Mouse (Mus musculus): Measurements from ENCODE around the gene Olfr1087. TPM values are rescaled to one million over a fixed set of nuclear protein-coding genes. Genes with fewer than 3 reads are reported as not detected.

The Olfr1087 gene
- polyA plus RNA-seq (2014; fragmentation: Illumina TruSeq; extraction: RNeasy Lipid Tissue Mini Kit (QIAGEN cat#74804)): not detected

GRCm38 (mm10) chr2:86698295-86698694 lies at the start of gene Olfr1087:
TSS of gene Olfr1087 (minus strand) at chr2:86698395.

GRCm38 (mm10) chr2:86733601-86734000 lies 35.4 kb upstream of the Olfr1087 start, which contains the start of gene Olfr1089:
TSS of gene Olfr1089 (minus strand) at chr2:86733701.

GRCm38 (mm10) chr2:86679992-86680391 lies 18.2 kb downstream of the Olfr1087 start, which contains the start of gene Olfr1086:
TSS of gene Olfr1086 (minus strand) at chr2:86680092.

GRCm38 (mm10) chr2:86661919-86662318 lies 36.3 kb downstream of the Olfr1087 start, which contains the start of gene Olfr1085:
TSS of gene Olfr1085 (minus strand) at chr2:86662019.

GRCm38 (mm10) chr2:86639625-86640024 lies 58.6 kb downstream of the Olfr1087 start, which contains the start of gene Olfr1084:
TSS of gene Olfr1084 (minus strand) at chr2:86639725.

Other genes starting within 250 kb of the Olfr1087 start
- gene Olfr1065, start 247.8 kb downstream of the Olfr1087 start, polyA plus RNA-seq (2014; fragmentation: Illumina TruSeq; extraction: RNeasy Lipid Tissue Mini Kit (QIAGEN cat#74804)): not detected
- not detected for gene Olfr1066, start 242.1 kb downstream of the Olfr1087 start, polyA plus RNA-seq (2014; fragmentation: Illumina TruSeq; extraction: RNeasy Lipid Tissue Mini Kit (QIAGEN cat#74804))
- not detected for gene Olfr228, start 211.0 kb downstream of the Olfr1087 start, polyA plus RNA-seq (2014; fragmentation: Illumina TruSeq; extraction: RNeasy Lipid Tissue Mini Kit (QIAGEN cat#74804))
- not detected for gene Olfr1076, start 189.9 kb downstream of the Olfr1087 start, polyA plus RNA-seq (2014; fragmentation: Illumina TruSeq; extraction: RNeasy Lipid Tissue Mini Kit (QIAGEN cat#74804))
- not detected for gene Olfr1079, start 155.9 kb downstream of the Olfr1087 start, polyA plus RNA-seq (2014; fragmentation: Illumina TruSeq; extraction: RNeasy Lipid Tissue Mini Kit (QIAGEN cat#74804))
- gene Olfr1080, start 140.2 kb downstream of the Olfr1087 start, polyA plus RNA-seq (2014; fragmentation: Illumina TruSeq; extraction: RNeasy Lipid Tissue Mini Kit (QIAGEN cat#74804)): not detected
- not detected for gene Olfr1082, start 99.4 kb downstream of the Olfr1087 start, polyA plus RNA-seq (2014; fragmentation: Illumina TruSeq; extraction: RNeasy Lipid Tissue Mini Kit (QIAGEN cat#74804))
- gene Olfr1084, start 58.7 kb downstream of the Olfr1087 start, polyA plus RNA-seq (2014; fragmentation: Illumina TruSeq; extraction: RNeasy Lipid Tissue Mini Kit (QIAGEN cat#74804)): not detected
- gene Olfr1085, start 36.4 kb downstream of the Olfr1087 start, polyA plus RNA-seq (2014; fragmentation: Illumina TruSeq; extraction: RNeasy Lipid Tissue Mini Kit (QIAGEN cat#74804)): not detected
- gene Olfr1086, start 18.3 kb downstream of the Olfr1087 start, polyA plus RNA-seq (2014; fragmentation: Illumina TruSeq; extraction: RNeasy Lipid Tissue Mini Kit (QIAGEN cat#74804)): not detected
- gene Olfr1089, start 35.3 kb upstream of the Olfr1087 start, polyA plus RNA-seq (2014; fragmentation: Illumina TruSeq; extraction: RNeasy Lipid Tissue Mini Kit (QIAGEN cat#74804)): not detected
- gene Olfr1090, start 60.6 kb upstream of the Olfr1087 start, polyA plus RNA-seq (2014; fragmentation: Illumina TruSeq; extraction: RNeasy Lipid Tissue Mini Kit (QIAGEN cat#74804)): not detected
- not detected for gene Olfr1093, start 84.1 kb upstream of the Olfr1087 start, polyA plus RNA-seq (2014; fragmentation: Illumina TruSeq; extraction: RNeasy Lipid Tissue Mini Kit (QIAGEN cat#74804))
- not detected for gene Olfr141, start 111.6 kb upstream of the Olfr1087 start, polyA plus RNA-seq (2014; fragmentation: Illumina TruSeq; extraction: RNeasy Lipid Tissue Mini Kit (QIAGEN cat#74804))
- gene Olfr1094, start 126.3 kb upstream of the Olfr1087 start, polyA plus RNA-seq (2014; fragmentation: Illumina TruSeq; extraction: RNeasy Lipid Tissue Mini Kit (QIAGEN cat#74804)): not detected
- not detected for gene Olfr1095, start 153.3 kb upstream of the Olfr1087 start, polyA plus RNA-seq (2014; fragmentation: Illumina TruSeq; extraction: RNeasy Lipid Tissue Mini Kit (QIAGEN cat#74804))
- not detected for gene Gm13723, start 176.4 kb upstream of the Olfr1087 start, polyA plus RNA-seq (2014; fragmentation: Illumina TruSeq; extraction: RNeasy Lipid Tissue Mini Kit (QIAGEN cat#74804))
- not detected for gene Olfr1097, start 193.8 kb upstream of the Olfr1087 start, polyA plus RNA-seq (2014; fragmentation: Illumina TruSeq; extraction: RNeasy Lipid Tissue Mini Kit (QIAGEN cat#74804))
- not detected for gene Olfr1098, start 226.2 kb upstream of the Olfr1087 start, polyA plus RNA-seq (2014; fragmentation: Illumina TruSeq; extraction: RNeasy Lipid Tissue Mini Kit (QIAGEN cat#74804))

All from ovary, adult 10 weeks (tissue).